Mouse (Mus musculus): Measurements from ENCODE around the gene Srrm2. TPM values are rescaled to one million over a fixed set of nuclear protein-coding genes. Genes with fewer than 3 reads are reported as not detected.

Srrm2 gene
- polyA plus RNA-seq, 1 experiment = 58.2 TPM

DNA sequence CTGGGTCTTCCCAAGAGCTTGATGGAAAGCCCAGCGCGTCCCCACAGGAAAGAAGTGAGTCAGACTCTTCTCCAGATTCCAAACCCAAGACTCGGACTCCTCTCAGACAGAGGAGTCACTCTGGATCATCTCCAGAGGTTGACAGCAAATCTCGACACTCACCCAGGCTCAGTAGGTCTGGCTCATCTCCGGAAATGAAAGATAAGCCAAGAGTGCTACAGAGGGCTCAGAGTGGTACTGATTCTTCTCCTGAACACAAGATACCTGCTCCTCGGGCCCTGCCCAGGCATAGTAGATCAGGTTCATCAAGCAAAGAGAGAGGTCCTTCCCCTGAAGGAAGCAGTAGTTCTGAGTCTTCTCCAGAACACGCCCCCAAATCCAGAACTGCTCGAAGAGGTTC is 28.2 kb downstream of the Srrm2 start:
- H3K36me3 ChIP-seq (ENCODE audit: control insufficient read depth, insufficient read depth) = peaks cover 85% of the 10 kb centered on the region
- no peak overlapping the region for H3K4me3 ChIP-seq
- no peak overlapping the region for H3ac ChIP-seq (ENCODE audit: control insufficient read depth, insufficient read length)
- no peak for TF ChIP-seq SRF (IDR thresholded peaks at IDR 0.05; ENCODE audit: control insufficient read depth, insufficient read length, low read depth)
- no peak for TF ChIP-seq TCF12 (IDR thresholded peaks at IDR 0.05; ENCODE audit: insufficient read depth, poor library complexity, severe bottlenecking)
- TF ChIP-seq POLR2AphosphoS2 (IDR thresholded peaks at IDR 0.05; ENCODE audit: insufficient read length, low read depth) = no peak
- no peak for TF ChIP-seq CEBPB (IDR thresholded peaks at IDR 0.05; ENCODE audit: insufficient read depth, poor library complexity, severe bottlenecking)
- TF ChIP-seq MYOG (IDR thresholded peaks at IDR 0.05; ENCODE audit: control insufficient read depth in 1 of 3, insufficient read depth in 1 of 3, insufficient read length in 2 of 3, low read depth in 2 of 3) = no peak
- TF ChIP-seq REST (IDR thresholded peaks at IDR 0.05; ENCODE audit: insufficient read depth, insufficient read length) = no peak
- TF ChIP-seq MYOD1 (IDR thresholded peaks at IDR 0.05; ENCODE audit: control insufficient read depth in 1 of 3, insufficient read length in 2 of 3, low read depth in 2 of 3) = no peak
- no peak for TF ChIP-seq E2F4 (IDR thresholded peaks at IDR 0.05; ENCODE audit: insufficient read depth)
- no peak for TF ChIP-seq MAX (IDR thresholded peaks at IDR 0.05; ENCODE audit: low read depth)
- TF ChIP-seq USF1 (IDR thresholded peaks at IDR 0.05; ENCODE audit: low read depth) = no peak
- TF ChIP-seq POLR2A (IDR thresholded peaks at IDR 0.05; ENCODE audit: insufficient read length, low read depth) = no peak
- TF ChIP-seq TCF3 (IDR thresholded peaks at IDR 0.05; ENCODE audit: insufficient read length, low read depth) = no peak
- H3K4me2 ChIP-seq (ENCODE audit: low read depth) = no peak overlapping the region
- H3K27me3 ChIP-seq (ENCODE audit: control insufficient read depth, insufficient read depth, insufficient read length) = no peaks in the 10 kb centered on the region
- peaks cover 53% of the 10 kb centered on the region for H3K79me2 ChIP-seq (ENCODE audit: control insufficient read depth, insufficient read depth)

DNA sequence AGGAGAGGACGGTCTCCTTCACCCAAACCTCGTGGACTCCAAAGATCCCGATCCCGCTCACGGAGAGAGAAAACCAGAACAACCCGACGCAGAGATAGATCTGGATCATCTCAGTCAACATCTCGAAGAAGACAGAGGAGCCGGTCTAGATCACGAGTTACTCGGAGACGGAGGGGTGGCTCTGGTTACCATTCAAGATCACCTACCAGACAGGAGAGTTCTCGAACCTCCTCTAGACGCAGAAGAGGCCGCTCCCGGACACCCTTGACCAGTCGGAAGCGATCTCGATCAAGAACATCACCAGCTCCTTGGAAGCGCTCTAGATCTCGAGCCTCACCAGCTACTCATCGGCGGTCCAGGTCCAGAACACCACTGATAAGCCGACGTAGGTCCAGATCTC is 28.9 kb downstream of the Srrm2 start:
- Histone ChIP-seq H3K79me2 (ENCODE audit: control insufficient read depth, insufficient read depth) (peaks cover 46% of the 10 kb centered on the region), H3K4me2 (ENCODE audit: low read depth) (no peak overlapping the region), H3K4me3 (no peak overlapping the region), H3ac (ENCODE audit: control insufficient read depth, insufficient read length) (no peak overlapping the region), H3K27me3 (ENCODE audit: control insufficient read depth, insufficient read depth, insufficient read length) (no peaks in the 10 kb centered on the region), H3K36me3 (ENCODE audit: control insufficient read depth, insufficient read depth) (peaks cover 85% of the 10 kb centered on the region)
- TF ChIP-seq POLR2A (IDR thresholded peaks at IDR 0.05; ENCODE audit: insufficient read length, low read depth) = no peak
- TF ChIP-seq MAX (IDR thresholded peaks at IDR 0.05; ENCODE audit: low read depth) = no peak
- no peak for TF ChIP-seq USF1 (IDR thresholded peaks at IDR 0.05; ENCODE audit: low read depth)
- no peak for TF ChIP-seq TCF3 (IDR thresholded peaks at IDR 0.05; ENCODE audit: insufficient read length, low read depth)
- no peak for TF ChIP-seq POLR2AphosphoS2 (IDR thresholded peaks at IDR 0.05; ENCODE audit: insufficient read length, low read depth)
- TF ChIP-seq MYOG (IDR thresholded peaks at IDR 0.05; ENCODE audit: control insufficient read depth in 1 of 3, insufficient read depth in 1 of 3, insufficient read length in 2 of 3, low read depth in 2 of 3) = no peak
- no peak for TF ChIP-seq SRF (IDR thresholded peaks at IDR 0.05; ENCODE audit: control insufficient read depth, insufficient read length, low read depth)
- TF ChIP-seq MYOD1 (IDR thresholded peaks at IDR 0.05; ENCODE audit: control insufficient read depth in 1 of 3, insufficient read length in 2 of 3, low read depth in 2 of 3) = no peak
- TF ChIP-seq TCF12 (IDR thresholded peaks at IDR 0.05; ENCODE audit: insufficient read depth, poor library complexity, severe bottlenecking) = no peak
- TF ChIP-seq CEBPB (IDR thresholded peaks at IDR 0.05; ENCODE audit: insufficient read depth, poor library complexity, severe bottlenecking) = no peak
- no peak for TF ChIP-seq E2F4 (IDR thresholded peaks at IDR 0.05; ENCODE audit: insufficient read depth)
- no peak for TF ChIP-seq REST (IDR thresholded peaks at IDR 0.05; ENCODE audit: insufficient read depth, insufficient read length)

DNA sequence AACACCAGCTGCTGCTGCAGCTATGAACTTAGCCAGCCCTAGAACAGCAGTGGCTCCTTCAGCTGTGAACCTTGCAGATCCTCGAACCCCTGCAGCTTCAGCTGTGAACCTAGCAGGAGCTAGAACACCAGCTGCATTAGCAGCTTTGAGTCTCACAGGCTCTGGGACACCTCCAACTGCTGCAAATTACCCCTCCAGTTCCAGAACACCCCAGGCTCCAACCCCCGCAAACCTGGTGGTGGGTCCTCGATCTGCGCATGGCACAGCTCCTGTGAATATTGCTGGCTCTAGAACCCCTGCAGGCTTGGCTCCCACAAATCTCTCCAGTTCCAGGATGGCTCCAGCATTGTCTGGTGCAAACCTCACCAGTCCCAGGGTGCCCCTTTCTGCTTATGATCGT is 30.4 kb downstream of the Srrm2 start:
- Histone ChIP-seq H3K79me2 (ENCODE audit: control insufficient read depth, insufficient read depth) (peaks cover 35% of the 10 kb centered on the region), H3ac (ENCODE audit: control insufficient read depth, insufficient read length) (no peak overlapping the region), H3K27me3 (ENCODE audit: control insufficient read depth, insufficient read depth, insufficient read length) (no peaks in the 10 kb centered on the region), H3K4me2 (ENCODE audit: low read depth) (no peak overlapping the region), H3K36me3 (ENCODE audit: control insufficient read depth, insufficient read depth) (peaks cover 79% of the 10 kb centered on the region), H3K4me3 (no peak overlapping the region)
- TF ChIP-seq SRF (IDR thresholded peaks at IDR 0.05; ENCODE audit: control insufficient read depth, insufficient read length, low read depth) (no peak), REST (IDR thresholded peaks at IDR 0.05; ENCODE audit: insufficient read depth, insufficient read length) (no peak), E2F4 (IDR thresholded peaks at IDR 0.05; ENCODE audit: insufficient read depth) (no peak), CEBPB (IDR thresholded peaks at IDR 0.05; ENCODE audit: insufficient read depth, poor library complexity, severe bottlenecking) (no peak), USF1 (IDR thresholded peaks at IDR 0.05; ENCODE audit: low read depth) (no peak), MYOD1 (IDR thresholded peaks at IDR 0.05; ENCODE audit: control insufficient read depth in 1 of 3, insufficient read length in 2 of 3, low read depth in 2 of 3) (no peak), MYOG (IDR thresholded peaks at IDR 0.05; ENCODE audit: control insufficient read depth in 1 of 3, insufficient read depth in 1 of 3, insufficient read length in 2 of 3, low read depth in 2 of 3) (no peak), POLR2A (IDR thresholded peaks at IDR 0.05; ENCODE audit: insufficient read length, low read depth) (no peak), MAX (IDR thresholded peaks at IDR 0.05; ENCODE audit: low read depth) (no peak), TCF3 (IDR thresholded peaks at IDR 0.05; ENCODE audit: insufficient read length, low read depth) (no peak), TCF12 (IDR thresholded peaks at IDR 0.05; ENCODE audit: insufficient read depth, poor library complexity, severe bottlenecking) (no peak), POLR2AphosphoS2 (IDR thresholded peaks at IDR 0.05; ENCODE audit: insufficient read length, low read depth) (no peak)

DNA sequence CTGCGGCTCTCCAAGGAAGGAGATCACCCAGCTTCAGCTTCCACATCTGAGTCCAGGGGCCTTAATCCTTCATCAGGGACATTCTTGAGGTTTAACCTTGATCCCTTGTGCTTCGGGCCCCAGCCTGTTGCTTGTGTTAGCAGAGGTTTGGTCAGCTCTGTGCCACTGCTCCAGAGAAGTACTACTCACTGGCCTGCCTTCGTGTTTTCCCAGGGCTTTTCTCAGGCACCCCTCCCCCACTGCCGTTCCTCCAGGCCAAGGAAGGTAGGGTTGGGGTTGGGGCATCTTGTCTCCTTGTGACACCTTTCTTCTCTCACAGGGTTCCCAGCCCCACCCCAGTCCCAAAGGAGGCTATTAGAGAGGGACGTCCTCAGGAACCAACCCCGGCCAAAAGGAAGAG is 31.8 kb downstream of the Srrm2 start:
- Histone ChIP-seq H3ac (ENCODE audit: control insufficient read depth, insufficient read length) (no peak overlapping the region), H3K4me2 (ENCODE audit: low read depth) (no peak overlapping the region), H3K79me2 (ENCODE audit: control insufficient read depth, insufficient read depth) (peaks cover 38% of the 10 kb centered on the region), H3K36me3 (ENCODE audit: control insufficient read depth, insufficient read depth) (peaks cover 78% of the 10 kb centered on the region), H3K27me3 (ENCODE audit: control insufficient read depth, insufficient read depth, insufficient read length) (no peaks in the 10 kb centered on the region), H3K4me3 (no peak overlapping the region)
- TF ChIP-seq TCF3 (IDR thresholded peaks at IDR 0.05; ENCODE audit: insufficient read length, low read depth) (no peak), TCF12 (IDR thresholded peaks at IDR 0.05; ENCODE audit: insufficient read depth, poor library complexity, severe bottlenecking) (no peak), REST (IDR thresholded peaks at IDR 0.05; ENCODE audit: insufficient read depth, insufficient read length) (no peak), POLR2A (IDR thresholded peaks at IDR 0.05; ENCODE audit: insufficient read length, low read depth) (no peak), MYOD1 (IDR thresholded peaks at IDR 0.05; ENCODE audit: control insufficient read depth in 1 of 3, insufficient read length in 2 of 3, low read depth in 2 of 3) (no peak), E2F4 (IDR thresholded peaks at IDR 0.05; ENCODE audit: insufficient read depth) (no peak), CEBPB (IDR thresholded peaks at IDR 0.05; ENCODE audit: insufficient read depth, poor library complexity, severe bottlenecking) (no peak), SRF (IDR thresholded peaks at IDR 0.05; ENCODE audit: control insufficient read depth, insufficient read length, low read depth) (no peak), USF1 (IDR thresholded peaks at IDR 0.05; ENCODE audit: low read depth) (no peak), MYOG (IDR thresholded peaks at IDR 0.05; ENCODE audit: control insufficient read depth in 1 of 3, insufficient read depth in 1 of 3, insufficient read length in 2 of 3, low read depth in 2 of 3) (no peak), MAX (IDR thresholded peaks at IDR 0.05; ENCODE audit: low read depth) (no peak), POLR2AphosphoS2 (IDR thresholded peaks at IDR 0.05; ENCODE audit: insufficient read length, low read depth) (no peak)

All from myocyte (in vitro differentiated cells).